Mouse (Mus musculus) G1E (cell line): Measurements from ENCODE around the gene Pkdcc. TPM values are rescaled to one million over a fixed set of nuclear protein-coding genes. Genes with fewer than 3 reads are reported as not detected.

Experiments
- ATAC-seq: 2 replicates; pipeline ENCODE4 v1.8.0; 2016; ENCODE audit warnings: mild to moderate bottlenecking; ENCODE audit not compliant: insufficient number of reproducible peaks, poor library complexity, low FRiP score, severe bottlenecking; ENCODE audit errors: extremely low read depth
- DNase-seq: peaks from one replicate; pipeline ENCODE4 v3.0.0; 2012; ENCODE audit warnings: low spot score
- H3K27me3 ChIP-seq: 2 replicates; pipeline ENCODE4 v1.6.1; 2012; ENCODE audit warnings: mild to moderate bottlenecking, low read length, inconsistent platforms; ENCODE audit not compliant: insufficient read depth
- H3K36me3 ChIP-seq: replicated peaks from 2 replicates; pipeline ENCODE3; 2012; ENCODE audit warnings: mild to moderate bottlenecking, inconsistent platforms
- H3K4me1 ChIP-seq: 2 replicates; pipeline ENCODE4 v1.6.1; 2012; ENCODE audit warnings: low read depth, low read length, inconsistent platforms, mixed read lengths; ENCODE audit not compliant: insufficient read depth
- H3K4me3 ChIP-seq: 2 replicates; pipeline ENCODE4 v1.5.1; 2012; ENCODE audit warnings: low read depth, mild to moderate bottlenecking, inconsistent platforms, low read length, moderate library complexity, mixed read lengths
- H3K9me3 ChIP-seq: replicated peaks from 2 replicates; pipeline ENCODE4 v1.6.1; 2012; ENCODE audit warnings: inconsistent platforms
- CTCF ChIP-seq: IDR thresholded peaks from 2 replicates; pipeline ENCODE4 v1.5.1; 2012; ENCODE audit warnings: low read depth, low read length, inconsistent platforms, mixed read lengths
- GATA1 ChIP-seq: IDR thresholded peaks from 2 replicates; pipeline ENCODE4 v1.6.1; 2012; ENCODE audit warnings: borderline replicate concordance, low read length, inconsistent platforms, mixed read lengths
- GATA2 ChIP-seq: IDR thresholded peaks from 2 replicates; pipeline ENCODE4 v1.6.1; 2012; ENCODE audit warnings: low read depth, low read length, inconsistent platforms, borderline replicate concordance
- POLR2AphosphoS5 ChIP-seq: IDR thresholded peaks from 2 replicates; pipeline ENCODE4 v1.6.1; 2012; ENCODE audit warnings: low read depth, low read length, inconsistent platforms; ENCODE audit not compliant: insufficient replicate concordance
- polyA plus RNA-seq: library from polyadenylated mRNA; stranded (reverse); fragments of >175 nt; gene quantifications from 2 replicates; pipeline ENCODE4 v1.2.3, GENCODE M21; 2012
- total RNA-seq, 2 experiments: library from RNA; stranded (forward) in 1 of 2; stranded (reverse) in 1 of 2; fragments of 200-1000 nt in 1 of 2; fragments of >200 nt in 1 of 2; fragmentation: Nextera tagmentation in 1 of 2; gene quantifications; 2 replicates each; pipeline ENCODE4 v1.2.3; 2014 to 2017

The Pkdcc gene
- total and polyA plus RNA-seq, 3 experiments, result not detected

GRCm38 (mm10) chr17:83274101-83274500 is 59.0 kb downstream of the Pkdcc start:
- Histone ChIP-seq H3K4me1 (no peaks in the 10 kb centered on the region), H3K4me3 (no peak overlapping the region), H3K36me3 (no peaks in the 10 kb centered on the region), H3K27me3 (peaks cover 5% of the 10 kb centered on the region; the same call in 1 of the 2 replicates), H3K9me3 (no peaks in the 10 kb centered on the region)
- ATAC-seq (no peak), DNase-seq (no peak)
- TF ChIP-seq POLR2AphosphoS5 (no peak), GATA1 (no peak), CTCF (no peak), GATA2 (no peak)

Other genes starting within 250 kb of the Pkdcc start
- 30.2 and 37.8 TPM in 2 replicates for gene Eml4, start 135.6 kb downstream of the Pkdcc start, total RNA-seq (2014; fragmentation: Nextera tagmentation)
- gene Eml4, start 135.6 kb downstream of the Pkdcc start, total RNA-seq (2017), result 22.4 and 26.4 TPM in 2 replicates
- 3.3 and 3.7 TPM in 2 replicates for gene Eml4, start 135.6 kb downstream of the Pkdcc start, polyA plus RNA-seq